Mouse (Mus musculus) sigmoid colon, adult 10 weeks (tissue): ENCODE data around the gene Tulp4. TPM values are rescaled to one million over a fixed set of nuclear protein-coding genes. Genes with fewer than 3 reads are reported as not detected.

Experiments
- polyA plus RNA-seq: library from polyadenylated mRNA; stranded (reverse); fragments of 350-450 nt; fragmentation: Illumina TruSeq; extraction: RNeasy Lipid Tissue Mini Kit (QIAGEN cat#74804); gene quantifications from one replicate; pipeline ENCODE4 v1.2.3, GENCODE M21; 2014; ENCODE audit warnings: low read depth, low replicate concordance

Gene Tulp4
- 89.0 TPM for polyA plus RNA-seq

DNA sequence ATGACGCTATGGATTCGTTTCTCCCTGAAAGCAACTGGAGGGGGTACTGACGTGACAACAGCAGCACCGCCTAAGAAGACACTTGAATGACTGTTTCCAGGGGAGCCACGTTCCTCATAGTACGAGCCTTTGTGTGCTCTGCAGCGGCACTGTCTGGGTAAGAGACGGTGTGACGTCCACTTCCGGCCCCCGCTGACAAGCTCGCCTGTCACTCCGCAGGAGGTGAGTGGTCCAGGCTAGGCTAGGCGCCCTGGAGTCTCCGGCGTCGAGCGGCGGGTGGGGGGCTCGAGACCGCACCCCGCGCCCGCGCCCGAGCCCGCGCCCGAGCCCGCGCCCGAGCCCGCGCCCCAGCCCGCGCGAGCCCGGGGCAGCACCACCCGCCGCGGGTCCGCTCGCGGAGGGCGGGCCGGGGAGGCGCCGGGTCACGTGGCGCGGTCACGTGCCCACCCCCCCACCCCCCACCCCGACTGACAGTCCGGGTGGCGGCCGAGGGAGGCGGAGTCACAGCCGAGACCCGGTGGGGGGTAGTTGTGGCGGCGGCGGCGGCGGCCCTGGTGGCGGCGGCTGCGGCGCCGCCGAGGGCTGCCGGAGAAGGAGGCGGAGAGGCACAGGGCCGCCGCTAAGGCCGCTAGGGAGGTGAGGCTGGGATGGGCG lies at the start of gene Tulp4:
Tulp4 (plus strand) TSS at position 77 of the 654 bp plus-strand sequence.

DNA sequence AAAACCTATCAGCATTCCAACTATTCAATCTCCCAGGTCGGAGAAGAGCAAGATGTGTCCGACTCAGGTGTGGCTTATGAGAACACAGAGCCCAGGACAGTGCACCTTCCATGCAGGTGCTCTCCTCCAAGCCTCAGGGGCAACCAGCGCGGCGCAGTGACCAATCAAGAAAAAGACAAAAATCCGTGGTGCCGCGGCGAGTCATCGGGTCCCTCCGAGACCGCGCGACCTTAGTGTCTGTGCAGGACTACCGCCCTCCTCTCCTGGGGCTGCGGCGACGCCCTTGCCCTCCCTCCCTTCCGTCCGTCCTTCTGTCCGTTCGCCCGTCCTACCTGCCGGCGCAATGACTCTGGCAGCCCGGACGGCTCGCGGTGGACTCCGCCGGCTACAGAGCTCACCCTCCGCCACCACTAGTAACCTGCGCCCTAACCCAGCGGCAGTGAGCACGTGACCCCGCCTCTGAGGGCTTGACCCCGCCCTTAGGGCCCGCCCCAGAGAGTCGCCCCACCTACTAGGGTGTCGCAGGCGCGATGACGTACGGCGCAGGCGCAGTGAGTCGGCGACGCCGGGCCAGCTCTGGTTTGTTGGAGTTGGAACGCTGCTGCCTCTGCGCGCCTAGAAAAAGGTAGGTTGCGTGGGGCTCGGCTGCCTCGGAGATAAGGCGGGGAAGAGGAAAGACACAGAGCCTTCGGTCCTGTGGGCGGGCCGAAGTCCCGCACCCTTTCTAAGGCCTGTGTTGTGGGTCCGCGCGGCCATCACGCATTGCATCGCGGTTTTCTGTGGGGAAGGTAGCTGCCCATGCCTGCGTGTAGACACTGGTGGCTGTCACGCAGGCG lies 26.7 kb upstream of the Tulp4 start, which contains the start of the genes Serac1 and Gtf2h5:
Serac1 (minus strand) TSS at position 455 of the 836 bp plus-strand sequence.
Gtf2h5 (plus strand) TSS at position 500 of the 836 bp plus-strand sequence.

DNA sequence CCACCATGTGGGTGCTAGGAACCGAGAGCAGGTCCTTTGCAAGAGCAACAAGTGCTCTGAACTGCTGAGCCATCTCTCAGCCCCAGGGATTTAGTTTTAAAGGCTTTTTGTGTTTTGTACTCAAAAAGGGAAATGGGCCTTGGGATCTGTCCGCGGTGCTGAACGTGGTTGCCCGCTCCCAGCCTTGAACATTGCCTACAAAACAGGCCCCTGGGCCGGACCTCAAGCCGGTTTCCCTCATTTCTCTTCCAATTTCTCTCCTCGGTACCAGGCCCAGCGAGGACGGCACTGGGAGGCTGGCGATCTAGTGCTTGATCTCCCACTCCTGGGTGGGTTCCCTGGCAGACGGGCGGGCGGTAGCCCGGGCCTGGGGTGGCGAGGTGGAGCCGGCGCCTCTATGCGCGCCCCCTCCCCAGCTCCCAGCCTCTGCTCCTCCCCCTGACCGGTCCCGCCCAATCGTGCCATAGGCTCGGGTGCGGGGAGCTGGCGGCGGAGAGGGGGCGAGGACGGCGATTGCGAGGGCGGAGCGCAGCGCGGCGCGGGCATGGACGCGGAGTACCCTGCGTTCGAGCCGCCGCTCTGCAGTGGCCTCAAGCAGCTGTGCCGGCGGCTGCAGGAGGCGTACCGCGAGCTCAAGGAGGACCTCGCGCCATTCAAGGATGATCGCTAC lies 150.3 kb downstream of the Tulp4 start, which contains the start of gene Tmem181a:
Tmem181a (plus strand) TSS at position 461 of the 670 bp plus-strand sequence.

Other genes with a start within 250 kb of the Tulp4 start
- 14.0 TPM for gene Synj2, start 165.2 kb upstream of the Tulp4 start, polyA plus RNA-seq
- 6.9 TPM for gene Serac1, start 26.7 kb upstream of the Tulp4 start, polyA plus RNA-seq
- gene Gtf2h5, start 26.7 kb upstream of the Tulp4 start, polyA plus RNA-seq: 33.6 TPM
- 41.4 TPM for gene Tmem181a, start 150.4 kb downstream of the Tulp4 start, polyA plus RNA-seq
- gene Dynlt1a, start 211.1 kb downstream of the Tulp4 start, polyA plus RNA-seq: 2.1 TPM